Mouse (Mus musculus): ENCODE measurements at regions not wholly inside any gene's neighbourhood (a gene's known extent, or its start where the extent isn't known, plus 50 kb on each side); places are given as distances from the start of the nearest gene placed in this dataset.
"Not testable (repeated sequence)": the region's sequence is repeated elsewhere in the genome, so short reads cannot be mapped to it uniquely, and the experiment has no call there.

DNA sequence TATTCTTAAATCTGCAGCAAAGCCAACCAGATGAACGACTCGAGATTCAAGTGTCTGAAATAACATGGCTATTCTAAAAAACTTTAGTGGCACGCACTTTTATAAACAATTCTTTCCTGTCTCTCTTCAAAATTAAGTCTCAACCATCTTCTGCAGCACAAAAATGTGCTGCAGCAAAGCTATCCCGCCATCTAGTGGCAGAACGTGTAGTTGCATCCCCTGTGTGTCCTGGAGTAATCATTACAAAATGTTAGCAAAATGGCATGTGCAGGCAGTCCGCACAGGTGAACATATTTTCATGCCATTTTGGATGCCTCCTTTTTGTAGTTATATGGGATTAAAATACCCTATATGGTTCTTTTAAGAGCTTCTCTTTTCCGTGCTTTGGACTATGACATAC, 293.1 kb upstream of the Slc7a14 start:
- DNase-seq = peak; percentile 66 to 72

DNA sequence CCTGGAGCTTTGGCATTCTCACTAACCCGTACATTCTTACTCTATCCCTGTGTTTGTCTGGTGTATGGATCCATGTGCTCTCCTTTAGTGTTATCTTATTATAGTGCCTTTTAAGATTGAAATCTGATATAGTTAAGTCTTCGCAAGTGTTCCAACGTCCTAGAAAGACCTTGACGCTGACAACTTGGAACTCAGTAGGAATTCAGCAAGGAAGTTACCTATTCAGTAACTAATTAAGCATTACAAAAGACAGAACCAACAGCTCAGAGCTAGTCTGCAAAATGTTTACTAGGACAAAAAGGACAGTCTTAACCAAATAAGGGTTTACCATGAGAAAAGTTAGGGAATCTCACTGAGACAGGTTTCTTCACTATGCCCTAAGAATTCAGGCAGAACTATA, 286.4 kb upstream of the Slc7a14 start:
- not testable (repeated sequence) for DNase-seq

DNA sequence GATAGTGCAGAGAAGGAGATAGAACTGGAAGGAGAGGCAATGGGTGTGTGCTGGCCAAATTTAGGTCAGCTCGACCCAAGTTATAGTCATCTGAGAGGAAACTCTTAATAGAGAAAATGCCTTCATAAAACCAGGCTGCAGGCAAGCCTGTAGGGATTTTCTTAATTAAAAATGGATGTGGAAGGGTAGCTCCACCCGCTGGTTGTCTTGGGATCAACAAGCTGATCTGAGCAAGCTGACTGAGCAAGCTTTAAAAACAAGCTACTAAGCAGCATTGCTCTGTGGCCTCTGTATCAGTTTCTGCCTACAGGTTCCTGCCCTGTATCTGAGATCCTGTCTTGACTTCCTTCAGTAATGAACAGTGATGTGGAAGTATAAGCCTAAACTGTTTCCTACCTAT, 275.8 kb upstream of the Slc7a14 start:
- peak; percentile 17 to 20 for DNase-seq

DNA sequence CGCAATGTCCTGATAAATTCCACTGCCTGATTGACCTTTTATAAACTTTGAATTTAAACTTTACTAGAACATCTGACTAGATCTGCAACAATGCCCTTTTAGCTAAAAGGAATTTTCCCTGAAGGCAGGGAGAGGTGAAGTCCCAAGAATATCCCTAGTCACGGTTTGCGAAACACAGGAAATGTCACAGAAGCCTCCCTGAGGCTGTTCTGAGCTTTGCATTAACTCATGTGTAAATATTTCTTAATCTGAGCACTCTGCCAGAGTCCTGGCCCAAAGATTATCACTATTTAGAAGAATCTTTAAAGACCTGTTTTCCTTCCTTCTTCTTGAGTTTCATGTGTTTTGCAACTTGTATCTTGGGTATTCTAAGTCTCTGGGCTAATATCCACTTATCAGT, 263.7 kb upstream of the Slc7a14 start:
- no peak for DNase-seq

All from layer of hippocampus, postnatal 36 days (tissue).